Mouse (Mus musculus) brain, embryonic 14.5 days (tissue): ENCODE data around the gene Nthl1. TPM values are rescaled to one million over a fixed set of nuclear protein-coding genes. Genes with fewer than 3 reads are reported as not detected.

Experiments
- DNase-seq: peaks from one replicate; pipeline ENCODE4 v3.0.0-alpha.2; 2011; ENCODE audit warnings: low read depth
- CTCF ChIP-seq: fragments of 200-500 bp; IDR thresholded peaks from 2 replicates; pipeline ENCODE4 v1.5.1; 2012; ENCODE audit warnings: inconsistent platforms, mild to moderate bottlenecking, moderate library complexity, borderline replicate concordance; ENCODE audit not compliant: insufficient read depth, insufficient read length; ENCODE audit errors: extremely low read depth
- POLR2A ChIP-seq: fragments of 200-500 bp; IDR thresholded peaks from 2 replicates; pipeline ENCODE4 v1.6.1; 2012; ENCODE audit warnings: mild to moderate bottlenecking, inconsistent platforms, borderline replicate concordance; ENCODE audit not compliant: poor library complexity, insufficient read depth, insufficient read length, severe bottlenecking; ENCODE audit errors: extremely low read depth
- polyA plus RNA-seq: library from polyadenylated mRNA; depleted of rRNA; stranded (reverse); fragments of >200 nt; gene quantifications from 2 replicates; pipeline ENCODE4 v1.2.3, GENCODE M21; 2012; rRNA removed

The Nthl1 gene
- 10.4 and 15.3 TPM in 2 replicates for polyA plus RNA-seq

GRCm38 (mm10) chr17:24632167-24632812 lies at the start of gene Nthl1, which contains the start of gene Tsc2:
Gene Nthl1 (plus strand): TSS chr17:24632680.
Gene Tsc2 (minus strand): TSS chr17:24632630.
- peak; percentile 88 for TF ChIP-seq POLR2A
- TF ChIP-seq CTCF = no peak
- peak; percentile 95 for DNase-seq

- no peak for DNase-seq
Observed at GRCm38 (mm10) chr17:24583599-24584460, 48.6 kb upstream of the Nthl1 start.

GRCm38 (mm10) chr17:24584520-24584919 lies 48.0 kb upstream of the Nthl1 start:
- DNase-seq = no peak
- TF ChIP-seq POLR2A (no peak), CTCF (no peak)

More at GRCm38 (mm10) chr17:24583599-24584460, 48.6 kb upstream of the Nthl1 start:
- TF ChIP-seq POLR2A (no peak), CTCF (no peak)

- no peak for DNase-seq
Observed at GRCm38 (mm10) chr17:24586532-24586931, 45.9 kb upstream of the Nthl1 start.

GRCm38 (mm10) chr17:24590943-24591342 lies 41.5 kb upstream of the Nthl1 start:
- DNase-seq = no peak

More at GRCm38 (mm10) chr17:24586532-24586931, 45.9 kb upstream of the Nthl1 start:
- TF ChIP-seq CTCF (no peak), POLR2A (no peak)

GRCm38 (mm10) chr17:24591695-24592094 lies 40.8 kb upstream of the Nthl1 start:
- TF ChIP-seq POLR2A (no peak), CTCF (no peak)
- no peak for DNase-seq

More at GRCm38 (mm10) chr17:24590943-24591342, 41.5 kb upstream of the Nthl1 start:
- TF ChIP-seq CTCF (no peak), POLR2A (no peak)

- no peak for TF ChIP-seq CTCF
- no peak for TF ChIP-seq POLR2A
Observed at GRCm38 (mm10) chr17:24593248-24593647, 39.2 kb upstream of the Nthl1 start.

GRCm38 (mm10) chr17:24593992-24594890 lies 38.2 kb upstream of the Nthl1 start:
- TF ChIP-seq POLR2A = no peak
- TF ChIP-seq CTCF = no peak
- no peak for DNase-seq

More at GRCm38 (mm10) chr17:24593248-24593647, 39.2 kb upstream of the Nthl1 start:
- no peak for DNase-seq

GRCm38 (mm10) chr17:24595126-24596072 lies 37.1 kb upstream of the Nthl1 start:
- peak; percentile 8 for DNase-seq
- TF ChIP-seq POLR2A = no peak
- TF ChIP-seq CTCF = peak; percentile 30; the same call in 1 of the 2 replicates

GRCm38 (mm10) chr17:24596073-24596466 lies 36.4 kb upstream of the Nthl1 start:
- TF ChIP-seq CTCF = no peak
- no peak for TF ChIP-seq POLR2A
- DNase-seq = no peak
